Mouse (Mus musculus) liver, embryonic 11.5 days (tissue): ENCODE results near the gene Sf3a1. TPM values are rescaled to one million over a fixed set of nuclear protein-coding genes. Genes with fewer than 3 reads are reported as not detected.

ENCODE experiments used
- ATAC-seq: fragments of 200-750 bp; cut with Nextera tagmentation; replicated peaks from 2 replicates; pipeline ENCODE4 v1.8.0; 2017; ENCODE audit warnings: moderate number of reproducible peaks, mild to moderate bottlenecking, moderate TSS enrichment, moderate library complexity; ENCODE audit not compliant: low FRiP score
- DNase-seq: peaks from one replicate; pipeline ENCODE4 v3.0.0-alpha.2; 2017; ENCODE audit warnings: low spot score
- H3K27ac ChIP-seq: fragments of 300-500 bp; sonication (generic); 2 replicates; pipeline ENCODE4 v1.5.1; 2014; ENCODE audit warnings: mild to moderate bottlenecking, low read depth, low read length, control low read depth
- H3K27me3 ChIP-seq: fragments of 300-500 bp; sonication (generic); replicated peaks from 2 replicates; pipeline ENCODE4 v1.6.1; 2014; ENCODE audit warnings: low read length, mixed read lengths; ENCODE audit not compliant: control insufficient read depth, insufficient read depth
- H3K36me3 ChIP-seq: fragments of 300-500 bp; sonication (generic); 2 replicates; pipeline ENCODE4 v1.6.1; 2014; ENCODE audit warnings: mild to moderate bottlenecking, low read length, moderate library complexity, mixed read lengths; ENCODE audit not compliant: control insufficient read depth, insufficient read depth
- H3K4me1 ChIP-seq: fragments of 300-500 bp; sonication (generic); replicated peaks from 2 replicates; pipeline ENCODE4 v1.6.1; 2014; ENCODE audit warnings: low read length, mixed read lengths; ENCODE audit not compliant: control insufficient read depth, insufficient read depth
- H3K4me2 ChIP-seq: fragments of 300-500 bp; sonication (generic); 2 replicates; pipeline ENCODE4 v1.6.1; 2014; ENCODE audit warnings: mild to moderate bottlenecking, control low read depth, moderate library complexity
- H3K4me3 ChIP-seq: fragments of 300-500 bp; sonication (generic); 2 replicates; pipeline ENCODE4 v1.5.1; 2014; ENCODE audit warnings: low read depth, low read length, control low read depth
- H3K9ac ChIP-seq: fragments of 300-500 bp; sonication (generic); 2 replicates; pipeline ENCODE4 v1.6.1; 2014; ENCODE audit warnings: low read depth, low read length, control low read depth
- H3K9me3 ChIP-seq: fragments of 300-500 bp; sonication (generic); 2 replicates; pipeline ENCODE4 v1.6.1; 2016; ENCODE audit warnings: low read length, inconsistent platforms, mixed read lengths; ENCODE audit not compliant: control insufficient read depth
- WGBS: fragments of 180-500 bp; shearing (Covaris S2); extraction: QIAGEN DNeasy Blood & Tissue Kit; methylation state at CpG from one replicate; pipeline ENCODE4 v1.1.7; 2014; 5-methylcytosine and 5-hydroxymethylcytosine counted together
- polyA plus RNA-seq: library from polyadenylated mRNA; unstranded; fragments of >200 nt; fragmentation: Nextera tagmentation; extraction: Ambion mirVana; gene quantifications from 2 replicates; pipeline ENCODE4 v1.2.1, GENCODE M21; 2014

Sf3a1 gene
- polyA plus RNA-seq, 1 experiment from 2014 or later, result 76.0 TPM

DNA sequence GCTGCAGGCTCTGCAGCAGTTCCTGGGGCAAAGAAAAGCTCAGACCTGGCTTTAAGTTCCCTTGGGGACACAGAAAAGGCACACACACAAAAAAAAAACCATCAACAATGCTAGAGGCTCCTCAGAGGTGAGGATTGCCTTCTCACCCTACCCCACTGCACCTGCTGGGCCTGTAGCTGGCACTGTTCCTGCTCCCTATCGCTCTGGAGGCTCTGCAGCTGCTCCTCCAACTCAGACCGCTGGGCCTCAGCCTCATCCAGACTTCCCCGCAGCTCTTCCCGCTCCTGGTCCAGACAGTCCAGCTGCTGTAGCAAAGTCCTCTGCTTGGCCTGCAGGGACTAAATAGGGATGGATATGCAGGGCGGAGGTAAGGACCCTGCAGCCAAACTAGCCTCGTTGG, 13.8 kb upstream of the Sf3a1 start:
- Histone ChIP-seq H3K27ac (no peak overlapping the region), H3K4me1 (no peaks in the 10 kb centered on the region), H3K4me3 (no peak overlapping the region), H3K36me3 (0 out of 2 replicates have a peak, but pooled peaks cover 6% of the 10 kb centered on the region), H3K9ac (no peak overlapping the region), H3K9me3 (no peaks in the 10 kb centered on the region), H3K27me3 (no peaks in the 10 kb centered on the region), H3K4me2 (no peak overlapping the region)
- 78% methylated on average over 6 of the region's 6 CpGs for WGBS
- ATAC-seq (no peak), DNase-seq (no peak)

GRCm38 (mm10) chr11:4147098-4147497, 13.1 kb upstream of the Sf3a1 start:
- no peaks in the 10 kb centered on the region for H3K4me1 ChIP-seq
- no peak for DNase-seq
- no peak overlapping the region for H3K4me2 ChIP-seq
- H3K36me3 ChIP-seq, result 0 out of 2 replicates have a peak, but pooled peaks cover 3% of the 10 kb centered on the region
- no peak overlapping the region for H3K27ac ChIP-seq
- no peak for ATAC-seq
- WGBS, result 81% methylated on average over 10 of the region's 10 CpGs
- no peaks in the 10 kb centered on the region for H3K27me3 ChIP-seq
- no peak overlapping the region for H3K9ac ChIP-seq
- no peak overlapping the region for H3K4me3 ChIP-seq
- no peaks in the 10 kb centered on the region for H3K9me3 ChIP-seq

DNA sequence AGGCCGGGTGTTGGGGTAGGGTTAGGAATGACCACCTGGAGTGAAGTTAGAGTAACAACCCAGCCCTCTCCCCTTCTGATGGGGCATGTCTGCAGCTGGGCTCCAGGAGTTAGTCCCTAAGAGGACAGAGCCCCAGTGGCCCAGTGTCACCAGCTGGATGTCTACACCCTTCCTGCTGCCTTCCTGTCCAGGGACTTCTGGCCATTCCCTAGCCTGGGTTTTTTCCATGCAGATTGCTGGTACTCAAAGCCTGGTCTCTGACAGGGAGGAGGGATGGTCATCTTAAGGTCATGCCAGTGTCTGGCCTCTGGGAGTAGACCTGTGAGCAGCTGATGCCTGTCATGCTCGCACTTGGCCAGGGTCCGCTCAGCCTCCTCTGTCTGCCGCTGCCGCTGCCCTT, 12.0 kb upstream of the Sf3a1 start:
- DNase-seq, result no peak
- no peak for ATAC-seq
- H3K9ac ChIP-seq, result no peak overlapping the region
- 0 out of 2 replicates have a peak, but pooled peaks cover 2% of the 10 kb centered on the region for H3K36me3 ChIP-seq
- H3K4me1 ChIP-seq, result no peaks in the 10 kb centered on the region
- H3K4me3 ChIP-seq, result no peak overlapping the region
- H3K4me2 ChIP-seq, result no peak overlapping the region
- H3K27ac ChIP-seq, result no peak overlapping the region
- no peaks in the 10 kb centered on the region for H3K27me3 ChIP-seq
- 92% methylated on average over 5 of the region's 5 CpGs for WGBS
- no peaks in the 10 kb centered on the region for H3K9me3 ChIP-seq

- Histone ChIP-seq H3K27me3 (no peaks in the 10 kb centered on the region), H3K9me3 (no peaks in the 10 kb centered on the region), H3K4me3 (no peak overlapping the region), H3K27ac (no peak overlapping the region), H3K4me2 (no peak overlapping the region), H3K36me3 (0 out of 2 replicates have a peak, but pooled peaks cover 2% of the 10 kb centered on the region), H3K9ac (no peak overlapping the region), H3K4me1 (no peaks in the 10 kb centered on the region)
- ATAC-seq, result no peak
- DNase-seq, result no peak
- WGBS, result 86% methylated on average over 9 of the region's 9 CpGs
These were observed 11.5 kb upstream of the Sf3a1 start for GRCm38 (mm10) chr11:4148536-4149156.

DNA sequence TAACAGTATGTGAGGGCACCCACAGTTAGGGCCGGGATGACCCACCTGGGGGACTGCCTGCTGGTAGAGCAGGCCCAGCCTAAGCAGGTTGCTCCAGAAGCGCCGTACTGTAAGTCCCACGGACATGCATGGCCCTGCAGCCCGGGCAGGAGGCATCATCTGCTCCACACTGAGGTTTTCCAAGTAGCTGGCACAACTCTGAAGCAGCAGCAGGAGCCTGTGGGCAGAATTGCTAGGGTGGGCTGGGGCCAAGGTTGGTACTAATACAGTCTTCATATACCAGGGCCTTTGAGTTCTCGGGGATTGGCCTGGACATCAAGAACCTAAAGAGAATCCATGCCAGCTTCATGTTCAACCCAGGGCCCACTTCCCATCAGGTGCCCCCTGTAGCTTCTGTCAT, 10.3 kb upstream of the Sf3a1 start:
- Histone ChIP-seq H3K9ac (no peak overlapping the region), H3K36me3 (no peaks in the 10 kb centered on the region), H3K4me3 (no peak overlapping the region), H3K9me3 (no peaks in the 10 kb centered on the region), H3K4me2 (no peak overlapping the region), H3K27me3 (no peaks in the 10 kb centered on the region), H3K4me1 (no peaks in the 10 kb centered on the region), H3K27ac (no peak overlapping the region)
- ATAC-seq, result no peak
- WGBS, result 89% methylated on average over 6 of the region's 6 CpGs
- DNase-seq, result no peak

GRCm38 (mm10) chr11:4153694-4154093, 6.5 kb upstream of the Sf3a1 start:
- H3K4me2 ChIP-seq, result no peak overlapping the region
- H3K36me3 ChIP-seq, result no peaks in the 10 kb centered on the region
- H3K27ac ChIP-seq, result no peak overlapping the region
- H3K9ac ChIP-seq, result no peak overlapping the region
- WGBS, result 83% methylated on average over 7 of the region's 7 CpGs
- ATAC-seq (no peak), DNase-seq (no peak)
- no peaks in the 10 kb centered on the region for H3K9me3 ChIP-seq
- no peaks in the 10 kb centered on the region for H3K27me3 ChIP-seq
- H3K4me1 ChIP-seq, result 0 out of 2 replicates have a peak, but pooled peaks cover 5% of the 10 kb centered on the region
- H3K4me3 ChIP-seq, result no peak overlapping the region

DNA sequence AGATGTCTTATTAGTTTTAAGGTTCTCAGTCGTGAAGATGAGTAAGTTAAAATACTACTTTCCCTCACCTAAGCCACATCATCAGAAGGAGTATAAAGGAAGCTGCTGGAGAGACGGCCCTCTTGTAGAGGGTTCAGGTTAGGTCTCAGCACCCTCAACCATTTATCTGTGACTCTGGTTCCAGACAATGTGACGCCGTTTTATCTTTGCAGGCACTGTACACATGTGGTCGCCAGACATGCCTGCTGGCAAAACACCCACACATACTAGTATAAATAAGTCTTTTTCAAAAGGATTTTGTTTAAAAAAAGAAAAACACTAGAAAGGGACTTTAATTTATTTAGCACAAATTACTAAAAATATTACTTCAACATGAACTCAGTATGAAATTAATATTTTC, 4.5 kb upstream of the Sf3a1 start:
- no peaks in the 10 kb centered on the region for H3K27me3 ChIP-seq
- WGBS, result 52% methylated on average over 5 of the region's 5 CpGs
- H3K36me3 ChIP-seq, result no peaks in the 10 kb centered on the region
- no peak overlapping the region for H3K9ac ChIP-seq
- no peak overlapping the region for H3K27ac ChIP-seq
- ATAC-seq, result 0 out of 2 replicates have a peak, but pooled peaks have one; percentile 32
- no peak overlapping the region for H3K4me3 ChIP-seq
- no peaks in the 10 kb centered on the region for H3K9me3 ChIP-seq
- no peak for DNase-seq
- H3K4me2 ChIP-seq, result no peak overlapping the region
- peaks cover 11% of the 10 kb centered on the region; the same call in 1 of the 2 replicates for H3K4me1 ChIP-seq

- WGBS, result 79% methylated on average over 3 of the region's 3 CpGs
- Histone ChIP-seq H3K36me3 (peaks cover 16% of the 10 kb centered on the region), H3K27me3 (no peaks in the 10 kb centered on the region), H3K27ac (no peak overlapping the region), H3K4me2 (no peak overlapping the region), H3K9ac (no peak overlapping the region), H3K4me1 (peaks cover 25% of the 10 kb centered on the region), H3K4me3 (no peak overlapping the region), H3K9me3 (no peaks in the 10 kb centered on the region)
- no peak for ATAC-seq
- DNase-seq, result no peak
These were observed 1.5 kb upstream of the Sf3a1 start for GRCm38 (mm10) chr11:4158676-4159075.

GRCm38 (mm10) chr11:4160758-4161480, 769 bp downstream of the Sf3a1 start:
- peaks cover 25% of the 10 kb centered on the region for H3K4me1 ChIP-seq
- 3% methylated on average over 15 of the region's 15 CpGs for WGBS
- ATAC-seq, result no peak

More at GRCm38 (mm10) chr11:4160758-4161480, 769 bp downstream of the Sf3a1 start:
- H3K4me3 ChIP-seq, result peak overlapping the region; percentile 95
- DNase-seq, result no peak
- H3K36me3 ChIP-seq, result peaks cover 28% of the 10 kb centered on the region
- H3K27me3 ChIP-seq, result no peaks in the 10 kb centered on the region
- H3K4me2 ChIP-seq, result peak overlapping the region; percentile 97
- peak overlapping the region; percentile 91 for H3K9ac ChIP-seq
- peak overlapping the region; percentile 87 for H3K27ac ChIP-seq
- no peaks in the 10 kb centered on the region for H3K9me3 ChIP-seq
